Mouse (Mus musculus) ovary, postnatal 36 days (tissue): Measurements from ENCODE around the gene Zzef1.

Experiments used
- DNase-seq: peaks from one replicate; pipeline ENCODE4 v3.0.0; 2022; ENCODE audit warnings: low spot score, mixed read lengths

Zzef1 gene

GRCm38 (mm10) chr11:72806556-72806955 is 10.5 kb downstream of the Zzef1 start:
- DNase-seq = no peak

GRCm38 (mm10) chr11:72807992-72808391 is 12.0 kb downstream of the Zzef1 start:
- no peak for DNase-seq

- DNase-seq = no peak
Observed at GRCm38 (mm10) chr11:72813687-72814086, 17.7 kb downstream of the Zzef1 start.

- DNase-seq = no peak
Observed at GRCm38 (mm10) chr11:72814188-72814587, 18.2 kb downstream of the Zzef1 start.

- no peak for DNase-seq
Observed at GRCm38 (mm10) chr11:72816859-72817258, 20.8 kb downstream of the Zzef1 start.

- DNase-seq = no peak
Observed at GRCm38 (mm10) chr11:72818067-72818466, 22.0 kb downstream of the Zzef1 start.

- DNase-seq = no peak
Observed at GRCm38 (mm10) chr11:72821041-72821440, 25.0 kb downstream of the Zzef1 start.

- no peak for DNase-seq
Observed at GRCm38 (mm10) chr11:72829869-72830268, 33.8 kb downstream of the Zzef1 start.

- no peak for DNase-seq
Observed at GRCm38 (mm10) chr11:72842731-72843130, 46.7 kb downstream of the Zzef1 start.

GRCm38 (mm10) chr11:72843576-72843975 is 47.5 kb downstream of the Zzef1 start:
- no peak for DNase-seq

GRCm38 (mm10) chr11:72845526-72845925 is 49.5 kb downstream of the Zzef1 start:
- DNase-seq = no peak

- DNase-seq = no peak
Observed at GRCm38 (mm10) chr11:72846685-72847084, 50.7 kb downstream of the Zzef1 start.

GRCm38 (mm10) chr11:72847831-72848628 is 52.0 kb downstream of the Zzef1 start:
- no peak for DNase-seq

GRCm38 (mm10) chr11:72850419-72851131 is 54.5 kb downstream of the Zzef1 start:
- DNase-seq = no peak

- DNase-seq = no peak
Observed at GRCm38 (mm10) chr11:72851214-72851613, 55.2 kb downstream of the Zzef1 start.

GRCm38 (mm10) chr11:72852122-72852521 is 56.1 kb downstream of the Zzef1 start:
- DNase-seq = no peak

GRCm38 (mm10) chr11:72853086-72853485 is 57.1 kb downstream of the Zzef1 start:
- DNase-seq = no peak

- DNase-seq = no peak
Observed at GRCm38 (mm10) chr11:72854251-72854650, 58.2 kb downstream of the Zzef1 start.

GRCm38 (mm10) chr11:72856764-72857163 is 60.7 kb downstream of the Zzef1 start:
- no peak for DNase-seq

GRCm38 (mm10) chr11:72861236-72861635 is 65.2 kb downstream of the Zzef1 start:
- no peak for DNase-seq

GRCm38 (mm10) chr11:72866446-72866845 is 70.4 kb downstream of the Zzef1 start:
- no peak for DNase-seq

- no peak for DNase-seq
Observed at GRCm38 (mm10) chr11:72872061-72872460, 76.0 kb downstream of the Zzef1 start.

GRCm38 (mm10) chr11:72892623-72893022 is 96.6 kb downstream of the Zzef1 start:
- no peak for DNase-seq
